Mouse (Mus musculus): ENCODE measurements at regions not wholly inside any gene's neighbourhood (a gene's known extent, or its start where the extent isn't known, plus 50 kb on each side); places are given as distances from the start of the nearest gene placed in this dataset.
A peak's percentile ranks its signal among the peaks of the same experiment; 100 is the strongest.

- Histone ChIP-seq H3K79me2 (replicated peaks; ENCODE audit: control insufficient read depth, insufficient read depth, low read length) (no peaks in the 10 kb centered on the region), H3K27ac (peak overlapping the region; percentile 71), H3K4me3 (no peak overlapping the region), H3K9ac (ENCODE audit: low read depth, low read length) (no peak overlapping the region), H3K27me3 (ENCODE audit: control insufficient read depth, insufficient read depth, low read length) (no peaks in the 10 kb centered on the region), H3K4me1 (ENCODE audit: control insufficient read depth, insufficient read depth, low read length) (peaks cover 7% of the 10 kb centered on the region), H3K36me3 (ENCODE audit: control insufficient read depth, insufficient read depth, low read length) (peaks cover 7% of the 10 kb centered on the region)
- intact Hi-C loops (cut with DNase I): loop anchor here (2.0 to 5.0 kb wide), 3 partner anchors 71 to 259 kb away; partner anchors contain the start of gene Efnb2
- TF ChIP-seq EP300 (IDR thresholded peaks at IDR 0.05; ENCODE audit: insufficient read depth, low read depth, low read length): no peak
- TF ChIP-seq POLR2A (IDR thresholded peaks at IDR 0.05; ENCODE audit: insufficient read depth, low read depth, low read length): no peak
- TF ChIP-seq CTCF (IDR thresholded peaks at IDR 0.05): no peak
- 17% methylated on average over 2 of the region's 2 CpGs for WGBS
- peak in 1 of 2 experiments; percentile 21 for DNase-seq
Observed at GRCm38 (mm10) chr8:8921446-8921845, 231.1 kb upstream of the Arglu1 start.

GRCm38 (mm10) chr8:8919582-8920503 is 229.5 kb upstream of the Arglu1 start:
- DNase-seq: no peak
- no peaks in the 10 kb centered on the region for H3K79me2 ChIP-seq (replicated peaks; ENCODE audit: control insufficient read depth, insufficient read depth, low read length)
- H3K9ac ChIP-seq (ENCODE audit: low read depth, low read length): no peak overlapping the region
- intact Hi-C loops (cut with DNase I): loop anchor here (2.0 to 5.0 kb wide), 4 partner anchors 41 to 258 kb away; partner anchors contain the start of gene Efnb2
- peaks cover 7% of the 10 kb centered on the region for H3K36me3 ChIP-seq (ENCODE audit: control insufficient read depth, insufficient read depth, low read length)
- WGBS: 60% methylated on average over 11 of the region's 11 CpGs
- H3K4me1 ChIP-seq (ENCODE audit: control insufficient read depth, insufficient read depth, low read length): peaks cover 7% of the 10 kb centered on the region
- TF ChIP-seq POLR2A (IDR thresholded peaks at IDR 0.05; ENCODE audit: insufficient read depth, low read depth, low read length) (no peak), CTCF (IDR thresholded peaks at IDR 0.05) (no peak), EP300 (IDR thresholded peaks at IDR 0.05; ENCODE audit: insufficient read depth, low read depth, low read length) (no peak)
- H3K27me3 ChIP-seq (ENCODE audit: control insufficient read depth, insufficient read depth, low read length): no peaks in the 10 kb centered on the region
- H3K4me3 ChIP-seq: no peak overlapping the region
- H3K27ac ChIP-seq: peak overlapping the region; percentile 67

GRCm38 (mm10) chr8:8919040-8919439 is 228.7 kb upstream of the Arglu1 start:
- H3K79me2 ChIP-seq (replicated peaks; ENCODE audit: control insufficient read depth, insufficient read depth, low read length): no peaks in the 10 kb centered on the region
- intact Hi-C loops (cut with DNase I): loop anchor here (2.0 kb wide), 1 partner anchor 42 kb away; no protein-coding TSS in a partner anchor
- peaks cover 7% of the 10 kb centered on the region for H3K4me1 ChIP-seq (ENCODE audit: control insufficient read depth, insufficient read depth, low read length)
- no peak overlapping the region for H3K4me3 ChIP-seq
- no peaks in the 10 kb centered on the region for H3K27me3 ChIP-seq (ENCODE audit: control insufficient read depth, insufficient read depth, low read length)
- H3K9ac ChIP-seq (ENCODE audit: low read depth, low read length): no peak overlapping the region
- H3K36me3 ChIP-seq (ENCODE audit: control insufficient read depth, insufficient read depth, low read length): peaks cover 7% of the 10 kb centered on the region
- DNase-seq: no peak
- no peak for TF ChIP-seq POLR2A (IDR thresholded peaks at IDR 0.05; ENCODE audit: insufficient read depth, low read depth, low read length)
- H3K27ac ChIP-seq: peak overlapping the region; percentile 52
- WGBS: 56% methylated on average over 9 of the region's 9 CpGs

- Histone ChIP-seq H3K36me3 (ENCODE audit: control insufficient read depth, insufficient read depth, low read length) (no peaks in the 10 kb centered on the region), H3K27ac (no peak overlapping the region), H3K27me3 (ENCODE audit: control insufficient read depth, insufficient read depth, low read length) (no peaks in the 10 kb centered on the region), H3K4me3 (no peak overlapping the region), H3K79me2 (replicated peaks; ENCODE audit: control insufficient read depth, insufficient read depth, low read length) (no peaks in the 10 kb centered on the region), H3K9ac (ENCODE audit: low read depth, low read length) (no peak overlapping the region), H3K4me1 (ENCODE audit: control insufficient read depth, insufficient read depth, low read length) (no peaks in the 10 kb centered on the region)
- TF ChIP-seq POLR2A (IDR thresholded peaks at IDR 0.05; ENCODE audit: insufficient read depth, low read depth, low read length) (no peak), EP300 (IDR thresholded peaks at IDR 0.05; ENCODE audit: insufficient read depth, low read depth, low read length) (no peak), CTCF (IDR thresholded peaks at IDR 0.05) (no peak)
- no peak for DNase-seq
- intact Hi-C loops (cut with DNase I): no loop called here
- 48% methylated on average over 7 of the region's 7 CpGs for WGBS
Observed at GRCm38 (mm10) chr8:8907478-8908165, 217.3 kb upstream of the Arglu1 start.

GRCm38 (mm10) chr8:8892996-8893395 is 202.7 kb upstream of the Arglu1 start:
- Histone ChIP-seq H3K27me3 (ENCODE audit: control insufficient read depth, insufficient read depth, low read length) (no peaks in the 10 kb centered on the region), H3K79me2 (replicated peaks; ENCODE audit: control insufficient read depth, insufficient read depth, low read length) (no peaks in the 10 kb centered on the region), H3K9ac (ENCODE audit: low read depth, low read length) (no peak overlapping the region), H3K4me3 (no peak overlapping the region), H3K36me3 (ENCODE audit: control insufficient read depth, insufficient read depth, low read length) (no peaks in the 10 kb centered on the region), H3K27ac (no peak overlapping the region), H3K4me1 (ENCODE audit: control insufficient read depth, insufficient read depth, low read length) (no peaks in the 10 kb centered on the region)
- intact Hi-C loops (cut with DNase I): no loop called here
- no peak for TF ChIP-seq EP300 (IDR thresholded peaks at IDR 0.05; ENCODE audit: insufficient read depth, low read depth, low read length)
- 57% methylated on average over 3 of the region's 3 CpGs for WGBS
- DNase-seq: no peak

GRCm38 (mm10) chr8:8877286-8877685 is 187.0 kb upstream of the Arglu1 start:
- DNase-seq: no peak
- intact Hi-C loops (cut with DNase I): no loop called here
- Histone ChIP-seq H3K27me3 (ENCODE audit: control insufficient read depth, insufficient read depth, low read length) (no peaks in the 10 kb centered on the region), H3K27ac (no peak overlapping the region), H3K4me3 (no peak overlapping the region), H3K79me2 (replicated peaks; ENCODE audit: control insufficient read depth, insufficient read depth, low read length) (no peaks in the 10 kb centered on the region), H3K4me1 (ENCODE audit: control insufficient read depth, insufficient read depth, low read length) (no peaks in the 10 kb centered on the region), H3K9ac (ENCODE audit: low read depth, low read length) (no peak overlapping the region), H3K36me3 (ENCODE audit: control insufficient read depth, insufficient read depth, low read length) (no peaks in the 10 kb centered on the region)
- WGBS: 86% methylated on average over 5 of the region's 5 CpGs
- TF ChIP-seq EP300 (IDR thresholded peaks at IDR 0.05; ENCODE audit: insufficient read depth, low read depth, low read length) (no peak), CTCF (IDR thresholded peaks at IDR 0.05) (no peak), POLR2A (IDR thresholded peaks at IDR 0.05; ENCODE audit: insufficient read depth, low read depth, low read length) (no peak)

All from heart, adult 2 months (tissue).